Mouse (Mus musculus) ovary, postnatal 36 days (tissue): ENCODE results near the gene Abcb5.

Experiments
- DNase-seq: peaks from one replicate; pipeline ENCODE4 v3.0.0; 2022; ENCODE audit warnings: low spot score, mixed read lengths

The Abcb5 gene

DNA sequence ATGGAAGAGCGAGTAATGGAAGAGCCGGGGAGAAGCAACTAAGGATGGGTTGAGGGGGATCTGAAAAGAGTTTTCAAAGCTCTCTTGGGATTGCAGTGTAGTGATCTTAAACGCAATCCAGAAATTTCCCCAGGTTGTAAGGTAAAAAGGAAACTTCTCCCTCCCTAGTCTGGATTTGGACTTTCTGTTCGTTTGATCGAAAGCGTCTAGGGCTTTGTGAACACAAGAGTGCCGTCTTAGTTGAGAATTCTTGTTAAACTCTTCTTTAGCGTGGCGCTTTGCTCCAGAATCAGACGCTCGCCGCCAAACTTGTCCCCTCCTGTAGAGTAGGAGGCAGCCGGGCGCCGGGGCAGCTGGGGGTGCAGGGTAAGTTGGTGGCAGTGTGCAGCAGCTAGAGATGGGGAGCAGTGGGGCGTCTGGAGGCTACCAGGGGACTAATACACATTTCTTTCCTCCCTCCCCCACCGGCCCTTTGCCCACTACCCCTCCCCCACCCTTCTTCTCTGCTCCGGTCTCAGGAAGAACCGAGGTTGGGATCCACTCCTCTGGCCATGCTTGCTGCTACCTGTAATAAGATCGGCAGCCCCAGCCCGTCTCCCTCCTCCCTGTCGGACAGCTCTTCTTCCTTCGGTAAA, 118.2 kb downstream of the Abcb5 start:
- DNase-seq: no peak

DNA sequence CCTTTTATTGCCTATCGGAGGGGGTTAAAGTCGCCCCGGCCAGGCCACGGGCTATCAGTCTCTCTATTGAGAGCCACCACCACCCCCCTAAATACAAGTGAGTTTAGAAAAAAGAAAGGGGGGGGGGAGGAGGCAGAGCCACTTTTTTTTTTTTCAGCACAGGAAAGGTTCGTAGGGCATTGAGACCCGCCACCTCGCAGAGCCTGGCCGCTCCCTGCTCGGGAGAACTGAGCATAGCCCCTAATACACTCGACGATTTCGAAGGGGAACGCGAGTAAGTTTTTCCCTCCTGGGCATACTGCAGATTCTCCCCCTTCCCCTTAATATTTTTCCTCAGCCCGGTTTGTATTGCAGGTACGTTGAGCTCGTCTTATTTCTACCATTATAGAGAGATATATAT, 118.8 kb downstream of the Abcb5 start:
- no peak for DNase-seq

DNA sequence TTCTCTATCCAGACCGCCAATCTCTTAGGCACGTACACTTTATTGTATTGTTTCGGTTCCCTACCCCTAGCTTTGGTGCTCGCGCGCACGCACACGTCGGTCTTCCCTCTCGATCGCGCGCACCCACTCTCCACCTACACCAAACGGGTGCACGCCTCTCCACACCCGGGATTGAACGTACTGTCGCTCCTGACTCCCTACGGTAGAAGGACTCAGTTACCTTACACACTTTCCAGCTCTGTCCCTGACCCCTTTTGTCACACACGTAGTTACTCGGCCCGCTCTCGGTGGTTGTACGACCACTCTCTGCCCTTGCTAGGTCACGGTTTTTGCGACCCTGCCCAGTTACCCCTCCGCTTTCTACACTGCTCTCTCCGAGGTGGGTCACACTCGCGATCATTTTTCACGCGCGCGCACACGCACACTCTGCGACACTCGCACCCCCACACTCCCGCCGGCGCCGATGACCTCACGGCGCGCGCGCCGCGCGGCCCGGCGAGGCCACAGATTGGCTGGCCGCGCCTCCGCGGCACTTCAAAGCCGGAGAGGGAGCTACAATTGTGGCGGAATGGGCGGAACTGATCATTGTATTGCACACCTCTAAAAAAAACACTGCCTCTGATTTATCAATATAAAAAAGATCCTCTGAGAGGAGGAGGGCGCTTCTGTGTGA, 119.4 kb downstream of the Abcb5 start:
- DNase-seq: peak; percentile 19

DNA sequence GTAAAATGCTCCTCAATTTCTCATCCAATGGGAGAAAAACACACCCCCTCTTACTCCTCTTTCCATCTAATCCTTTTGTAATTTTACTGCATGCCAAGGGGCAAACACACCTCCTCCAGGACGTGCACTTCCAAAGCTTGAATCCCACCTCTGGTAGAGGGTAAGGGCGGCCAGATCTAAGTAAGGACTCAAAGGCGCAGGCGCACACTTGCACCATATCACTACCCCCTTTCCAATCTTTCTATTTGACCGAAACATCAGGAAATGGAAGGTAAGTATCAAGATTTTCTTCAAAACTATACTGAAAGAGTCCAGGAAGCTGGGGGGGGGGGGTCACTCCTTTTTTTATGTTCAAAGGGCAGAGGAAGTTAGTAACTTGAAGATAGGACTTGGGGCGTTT, 120.0 kb downstream of the Abcb5 start, which contains the start of gene Sp8:
Sp8 (plus strand) TSS at position 109 of the 400 bp plus-strand sequence.
- DNase-seq: no peak

DNA sequence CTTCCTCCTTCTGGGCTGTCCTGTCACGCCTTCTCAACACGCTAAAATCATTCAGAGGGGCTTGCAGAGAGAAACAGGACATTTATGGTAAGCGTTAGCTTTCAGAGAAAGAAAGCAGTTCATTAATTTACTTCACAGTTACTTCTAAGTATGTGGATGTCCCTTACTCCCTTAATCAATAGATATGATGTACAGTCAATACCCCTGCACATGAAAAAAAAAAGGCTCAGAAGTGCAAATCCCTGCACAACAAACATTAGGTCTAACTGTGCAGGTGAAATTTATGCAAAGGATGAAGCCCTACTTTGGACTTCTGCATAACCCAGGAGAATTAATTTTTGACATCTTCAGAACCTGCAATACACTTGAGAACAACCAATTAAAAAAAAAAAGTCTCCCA, 120.9 kb downstream of the Abcb5 start:
- no peak for DNase-seq

DNA sequence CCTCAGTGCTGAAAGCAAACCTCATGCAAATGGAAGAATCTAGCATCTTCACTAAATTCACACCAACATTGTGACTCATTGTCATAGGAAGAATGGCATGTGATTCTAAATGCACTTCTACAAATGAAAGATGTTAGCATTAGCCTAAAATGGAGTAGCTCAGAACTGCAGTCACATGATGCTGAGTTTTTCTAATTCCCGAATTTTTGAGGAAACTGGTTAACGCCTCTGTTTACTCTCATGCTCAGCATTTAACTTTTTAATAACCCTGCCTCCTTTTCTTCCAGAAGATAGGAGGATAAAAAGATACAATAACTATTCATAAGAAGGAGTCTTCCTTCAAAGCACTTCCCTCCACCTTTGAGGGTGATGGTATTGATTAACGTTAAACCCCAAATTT, 121.4 kb downstream of the Abcb5 start:
- DNase-seq: no peak

DNA sequence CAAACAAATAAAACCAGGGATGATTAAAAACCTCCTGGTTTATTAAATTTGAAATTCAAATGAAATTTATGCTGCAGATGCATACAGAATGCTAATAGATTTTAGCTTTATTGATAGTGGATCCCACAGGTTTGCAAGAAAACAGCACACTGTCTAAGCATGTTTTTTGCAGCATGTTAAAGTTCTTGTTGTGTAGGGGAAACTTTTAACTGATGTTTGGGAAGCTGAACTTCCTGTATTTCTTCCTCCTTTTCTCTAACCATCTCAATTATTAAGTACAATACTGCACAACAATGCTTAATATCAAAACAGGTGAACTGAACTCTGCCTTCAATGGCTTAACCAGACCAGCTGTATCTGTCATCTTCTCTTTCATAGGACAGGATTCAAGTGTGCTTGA, 122.1 kb downstream of the Abcb5 start:
- DNase-seq: no peak

DNA sequence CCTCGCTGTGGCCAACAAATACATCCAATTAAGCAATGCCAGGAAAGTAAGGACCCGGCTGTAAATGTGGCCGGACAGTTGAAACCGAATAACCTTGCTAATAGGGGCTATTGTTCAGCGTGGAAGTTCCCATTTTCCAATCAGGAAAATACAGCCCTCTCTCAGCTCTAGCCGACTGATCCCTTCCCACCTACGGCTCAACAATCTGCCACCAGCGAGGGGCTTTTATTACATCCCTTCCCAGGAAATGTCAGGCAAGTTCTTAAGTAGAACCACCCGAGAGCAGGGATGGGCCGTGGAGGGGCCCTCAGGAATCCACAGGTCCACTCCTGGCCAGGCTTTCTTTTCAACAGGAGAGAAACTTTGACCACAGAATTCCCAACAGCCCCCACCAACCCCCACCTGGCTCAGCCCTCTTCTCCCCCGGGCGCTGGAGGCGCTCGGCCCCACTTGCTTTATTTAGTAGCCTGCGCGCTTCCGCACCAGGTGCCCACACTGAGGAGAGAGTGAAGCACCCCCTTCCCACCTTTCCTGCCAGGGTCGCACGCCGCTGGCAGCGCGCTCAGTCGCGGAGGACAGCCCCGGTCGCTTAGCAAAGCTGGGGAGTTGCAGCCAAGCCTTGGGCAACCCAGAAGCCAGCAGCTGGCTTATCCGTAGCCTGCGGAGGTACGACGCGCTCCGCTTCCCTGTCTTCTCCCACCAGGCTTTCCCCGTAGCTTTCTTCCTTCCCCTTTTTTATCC, 123.4 kb downstream of the Abcb5 start:
- no peak for DNase-seq

DNA sequence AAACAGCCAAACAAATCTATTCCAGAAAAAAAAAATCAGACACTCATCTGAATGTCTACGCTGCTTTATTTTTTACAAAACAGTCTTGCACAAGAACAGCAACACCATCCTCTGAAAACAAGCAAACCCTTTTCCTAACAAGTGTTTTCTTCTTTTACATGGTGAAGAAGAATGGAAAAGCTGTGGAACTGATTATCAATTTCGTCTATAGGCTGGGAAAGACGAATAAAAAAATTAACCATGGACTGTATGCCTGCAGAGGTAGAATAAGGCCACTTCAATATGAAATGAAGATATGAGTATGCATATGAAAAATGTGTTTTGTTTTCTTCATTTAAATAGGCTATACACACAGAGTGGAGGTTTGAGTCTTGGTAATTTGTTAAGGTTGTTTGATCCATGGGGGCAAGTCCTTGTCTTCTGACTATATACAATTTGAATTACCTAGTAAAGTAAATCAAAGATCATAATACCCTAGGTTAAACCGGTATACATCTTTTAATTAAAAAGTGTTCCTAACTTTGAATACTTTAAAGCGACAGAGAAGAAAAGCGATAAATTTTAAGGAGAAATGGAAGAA, 124.2 kb downstream of the Abcb5 start:
- DNase-seq: no peak

DNA sequence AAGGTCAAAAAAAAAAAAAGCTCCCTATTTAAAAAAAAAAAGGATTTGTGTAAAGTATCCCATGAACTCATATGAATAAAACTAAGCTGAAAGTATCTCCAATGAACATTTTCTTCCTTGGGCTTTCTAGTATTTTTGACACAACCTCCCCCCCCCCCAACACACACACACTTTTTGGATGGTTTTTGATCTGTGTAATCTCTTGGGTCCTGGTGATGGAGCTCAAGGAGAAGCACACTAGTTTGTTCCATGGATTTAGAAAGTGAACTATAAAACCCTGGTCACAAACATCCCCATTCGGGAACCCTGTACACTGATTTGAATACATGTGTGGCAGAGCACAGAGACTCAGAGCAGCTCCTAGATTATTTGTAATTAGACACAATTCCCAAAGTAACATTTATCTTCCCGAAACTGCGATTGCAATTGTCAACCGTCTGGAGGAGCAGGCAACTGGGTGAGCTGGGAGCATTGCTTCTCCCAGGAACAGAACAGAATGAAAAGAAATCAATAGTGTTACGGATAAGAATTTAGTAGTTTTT, 124.8 kb downstream of the Abcb5 start:
- no peak for DNase-seq

DNA sequence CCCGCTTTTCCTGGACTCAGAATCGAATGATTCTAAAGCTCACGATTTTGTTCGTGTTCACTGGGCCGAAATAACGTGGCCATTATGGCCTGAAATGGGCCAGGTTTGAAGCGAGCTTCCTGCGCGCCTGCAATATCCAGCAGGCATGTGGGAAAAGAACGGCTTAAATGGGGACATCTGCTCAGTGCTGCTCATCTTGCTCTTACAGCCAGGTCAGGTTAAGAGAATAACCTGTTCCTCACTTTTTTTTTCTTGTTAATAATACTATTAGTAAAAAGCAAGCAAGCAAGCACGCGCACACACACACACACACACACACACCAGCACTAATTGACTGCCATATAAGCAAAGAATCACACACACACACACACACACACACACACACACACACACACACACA, 125.4 kb downstream of the Abcb5 start:
- no peak for DNase-seq

DNA sequence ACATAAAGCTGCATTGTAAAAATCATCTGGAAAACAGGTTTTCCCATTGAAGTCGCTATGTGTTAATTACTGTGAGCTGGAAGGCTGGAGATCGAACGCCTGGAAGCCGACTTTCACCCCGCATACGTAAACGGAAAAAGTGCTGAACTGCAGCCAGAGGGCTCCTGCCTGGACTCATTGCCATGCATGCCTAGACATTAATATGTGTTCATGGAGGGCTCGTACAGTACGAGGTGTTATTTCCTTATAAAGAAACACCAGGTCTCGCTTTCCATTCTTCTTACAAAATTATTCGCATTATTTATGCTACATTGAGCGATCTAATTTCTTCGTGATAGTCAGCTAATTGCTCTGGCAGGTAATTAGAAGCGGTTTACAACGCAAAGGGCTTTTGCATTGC, 125.9 kb downstream of the Abcb5 start:
- no peak for DNase-seq

DNA sequence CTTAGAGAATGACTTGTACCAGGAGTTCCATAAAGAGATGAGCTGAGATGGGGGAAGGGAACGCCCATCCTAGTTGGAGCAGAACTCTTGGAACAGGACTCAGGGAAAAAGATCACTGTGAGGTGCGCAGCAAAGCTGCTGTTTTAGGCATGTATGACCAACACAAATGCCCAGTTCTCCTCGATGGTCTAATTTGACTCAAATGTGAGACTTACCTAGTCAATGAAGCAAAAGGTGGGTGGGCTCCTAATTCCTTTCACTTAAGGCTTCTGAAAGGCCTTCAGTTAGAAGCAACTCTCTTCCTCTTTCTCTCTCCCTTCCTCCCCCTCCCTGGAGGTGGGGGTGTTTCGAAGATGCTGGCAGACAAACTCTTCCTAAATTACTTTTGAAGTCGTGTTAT, 126.8 kb downstream of the Abcb5 start:
- no peak for DNase-seq

DNA sequence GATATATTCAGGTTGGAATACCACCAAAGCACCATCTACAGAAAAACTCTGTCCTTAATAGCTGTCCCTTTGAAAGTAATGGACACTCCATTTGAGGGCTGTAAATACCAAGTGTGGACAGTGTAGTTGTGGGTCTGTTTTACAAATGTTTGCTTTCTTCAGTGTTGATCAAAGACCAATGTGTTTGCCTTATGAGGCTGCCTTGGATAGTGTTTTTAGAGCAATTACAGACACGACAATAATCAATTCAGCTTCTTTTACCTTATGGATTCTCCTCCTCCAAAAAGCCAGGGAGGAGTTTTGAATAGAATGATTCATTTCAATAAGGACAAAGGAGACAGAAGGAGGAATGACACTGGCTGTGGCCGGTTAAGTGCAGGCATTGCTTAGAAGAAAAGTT, 128.0 kb downstream of the Abcb5 start:
- no peak for DNase-seq

DNA sequence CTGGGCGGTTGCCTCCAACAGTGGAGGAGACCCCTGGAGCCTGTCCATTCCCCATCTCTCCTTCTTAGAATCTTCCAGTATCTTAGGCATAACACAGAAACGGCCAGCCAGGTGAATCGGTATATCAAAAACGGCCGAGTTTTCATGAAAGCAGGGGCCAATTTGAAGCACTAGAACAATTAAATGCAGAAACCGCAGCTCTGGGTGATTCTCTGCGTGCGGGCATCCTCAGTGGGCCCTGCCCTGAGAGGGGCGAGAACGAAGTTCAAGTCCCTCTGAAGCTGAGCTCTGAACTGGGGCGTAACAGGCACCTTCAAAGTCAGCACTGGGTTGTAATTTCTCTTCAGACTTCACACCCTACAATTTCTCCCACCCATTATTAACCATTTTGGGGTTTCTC, 128.9 kb downstream of the Abcb5 start:
- DNase-seq: no peak

DNA sequence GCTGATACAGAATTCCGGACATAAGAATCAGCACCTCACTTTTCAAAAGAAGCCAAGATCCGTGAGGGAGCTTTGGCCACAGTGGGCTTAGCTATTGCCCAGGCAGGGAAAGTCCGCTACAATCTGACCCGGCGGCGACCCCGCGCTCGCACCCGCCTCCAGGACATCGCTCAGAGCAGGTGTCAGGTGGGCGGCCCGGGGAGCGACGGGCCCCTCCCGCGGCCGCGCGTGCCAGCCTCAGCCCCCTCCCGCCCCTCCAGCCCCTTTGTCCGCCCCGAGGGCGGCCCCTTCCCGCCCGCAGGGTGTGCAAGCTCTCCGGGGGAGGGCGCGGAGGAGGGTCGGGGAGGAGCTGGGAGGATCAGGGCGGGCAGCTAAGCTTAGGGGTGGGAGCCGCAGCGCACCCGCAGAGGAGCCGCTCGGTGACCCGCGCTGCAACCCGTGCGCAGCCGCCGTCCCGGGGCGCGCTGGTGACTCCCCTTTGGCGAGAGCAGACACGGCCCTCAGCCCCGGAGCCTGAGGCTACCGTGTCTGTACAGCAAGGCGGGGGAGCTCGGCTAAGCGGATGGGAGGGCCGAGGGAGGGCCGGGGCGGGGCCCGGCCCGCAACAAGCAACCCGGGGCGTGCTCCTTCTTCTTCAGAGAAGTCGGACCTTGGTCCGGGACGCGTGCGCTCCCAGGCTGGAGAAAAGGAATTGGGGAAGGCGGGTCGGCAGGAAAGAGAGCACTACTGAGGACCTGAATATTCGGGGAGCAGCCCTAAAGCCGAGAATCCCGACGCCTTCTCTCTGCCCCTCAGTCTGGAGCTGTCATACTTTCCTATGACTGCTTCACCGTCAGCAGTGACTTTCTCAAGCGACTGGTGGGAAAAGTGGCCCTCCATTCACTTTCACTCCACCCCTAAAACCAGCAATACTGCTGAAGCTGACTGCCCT, 129.5 kb downstream of the Abcb5 start:
- peak; percentile 23 for DNase-seq

DNA sequence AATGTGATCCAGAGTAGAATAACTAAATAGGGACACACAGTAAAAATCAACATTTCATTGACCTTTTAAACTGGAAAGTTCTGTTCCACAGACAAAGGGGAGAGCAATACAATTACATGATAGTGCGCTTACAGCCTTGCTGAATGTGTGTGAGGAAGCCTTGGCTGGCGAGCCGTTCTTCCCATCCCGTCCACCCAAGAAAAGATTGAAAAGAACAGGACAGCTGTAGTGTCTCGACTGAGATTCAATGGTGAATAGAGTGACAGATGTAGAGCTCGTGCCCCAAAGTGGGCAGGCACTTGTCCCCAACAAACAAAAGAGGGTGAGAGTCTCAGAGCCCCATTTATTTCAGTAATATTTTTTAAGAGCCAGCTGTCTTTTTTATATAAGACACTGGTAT, 136.3 kb downstream of the Abcb5 start:
- no peak for DNase-seq
